Mouse (Mus musculus): ENCODE data around the gene Hyal1. TPM values are rescaled to one million over a fixed set of nuclear protein-coding genes. Genes with fewer than 3 reads are reported as not detected.

Hyal1 gene
- polyA plus RNA-seq, 1 experiment from 2014 or later: 6.2 TPM

DNA sequence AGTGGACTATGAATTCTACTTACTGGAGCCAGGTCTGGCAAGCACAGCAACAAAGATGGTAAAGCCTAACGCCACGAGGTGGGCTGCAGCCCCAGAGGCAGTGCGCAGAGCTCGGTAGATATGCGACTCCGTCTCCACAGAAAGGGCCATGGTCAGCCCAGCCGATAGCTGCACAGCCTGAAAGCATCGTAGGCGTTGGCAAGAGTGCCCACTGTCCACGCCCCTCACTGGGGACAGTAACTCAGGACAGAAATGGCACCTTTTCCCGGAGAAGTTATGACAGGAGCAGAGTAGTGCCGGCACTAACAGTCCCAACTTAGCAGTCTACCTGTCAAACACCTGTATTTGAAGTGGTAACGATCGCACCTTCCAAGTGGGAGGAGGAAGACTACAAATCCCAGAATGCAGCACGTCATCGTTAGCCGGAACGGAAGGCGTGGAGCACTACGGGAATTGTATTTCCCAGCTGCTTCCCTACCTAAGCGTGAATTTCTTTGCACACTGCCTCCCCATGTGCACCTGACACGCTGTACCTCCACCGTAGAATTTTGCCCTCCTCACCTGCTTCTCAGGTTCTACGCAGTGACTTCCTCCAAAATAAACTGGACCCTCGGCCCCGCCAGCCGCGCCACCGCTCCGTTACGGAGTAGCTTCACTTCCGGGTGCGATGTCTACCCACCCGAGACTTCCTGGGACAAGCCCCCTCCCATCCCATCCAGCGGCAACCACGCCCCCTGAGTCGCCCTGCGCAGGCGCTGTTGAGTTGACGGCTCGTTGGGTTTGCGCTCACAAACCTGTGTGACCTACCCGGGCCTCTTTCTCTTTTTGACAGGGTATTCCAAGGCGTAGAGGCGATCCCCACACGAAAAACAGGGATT lies 35.0 kb upstream of the Hyal1 start, which contains the start of the genes Cyb561d2 and Nprl2:
Gene Cyb561d2, minus strand, starts transcription at position 720 of the 878 bp plus-strand sequence.
Gene Nprl2, plus strand, starts transcription at position 753 of the 878 bp plus-strand sequence.
- peak within 1 kb of the TSS; percentile 95 for H3K4me2 ChIP-seq (ENCODE audit: low read depth, low read length, severe bottlenecking)
- DNase-seq (ENCODE audit: low spot score): peak; percentile 96
- ATAC-seq (replicated peaks; ENCODE audit: low FRiP score): peak; percentile 83
- peaks cover 9% of the 10 kb centered on the region for H3K4me1 ChIP-seq (replicated peaks; ENCODE audit: control insufficient read depth, insufficient read depth, low read length)
- H3K4me3 ChIP-seq (ENCODE audit: low read depth, low read length): peak within 1 kb of the TSS; percentile 63
- peak within 1 kb of the TSS; percentile 66 for H3K9ac ChIP-seq (ENCODE audit: low read length)
- no peak within 1 kb of the TSS for H3K27ac ChIP-seq (ENCODE audit: low read depth, low read length)
- no peaks in the 10 kb centered on the region for H3K27me3 ChIP-seq (ENCODE audit: control insufficient read depth, insufficient read depth, low read length)
- H3K36me3 ChIP-seq (ENCODE audit: control insufficient read depth, insufficient read depth, low read length): peaks cover 7% of the 10 kb centered on the region
- WGBS: 1% methylated on average over 46 of the region's 46 CpGs
- H3K9me3 ChIP-seq (ENCODE audit: control insufficient read depth, low read length): no peaks in the 10 kb centered on the region

DNA sequence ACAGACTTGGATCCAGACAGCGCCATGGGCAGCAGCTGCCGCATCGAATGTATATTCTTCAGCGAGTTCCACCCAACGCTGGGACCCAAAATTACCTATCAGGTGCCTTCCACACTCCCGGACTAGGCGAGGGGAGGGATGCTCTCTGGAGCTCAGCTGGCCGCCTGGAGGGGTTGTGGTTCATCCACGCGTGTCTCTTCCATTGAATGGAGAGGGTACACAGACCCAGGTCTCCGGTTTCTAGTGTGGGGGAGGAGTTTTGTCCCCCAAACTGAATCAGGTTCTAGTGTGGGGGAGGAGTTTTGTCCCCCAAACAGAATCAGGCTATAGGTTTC lies 34.4 kb upstream of the Hyal1 start:
- ATAC-seq (replicated peaks; ENCODE audit: low FRiP score): peak; percentile 14; the same call in 1 of the 2 replicates
- Histone ChIP-seq H3K27me3 (ENCODE audit: control insufficient read depth, insufficient read depth, low read length) (no peaks in the 10 kb centered on the region), H3K4me1 (replicated peaks; ENCODE audit: control insufficient read depth, insufficient read depth, low read length) (peaks cover 11% of the 10 kb centered on the region; the same call in 1 of the 2 replicates), H3K27ac (ENCODE audit: low read depth, low read length) (no peak overlapping the region), H3K9ac (ENCODE audit: low read length) (peak overlapping the region; percentile 66), H3K36me3 (ENCODE audit: control insufficient read depth, insufficient read depth, low read length) (peaks cover 7% of the 10 kb centered on the region), H3K4me3 (ENCODE audit: low read depth, low read length) (peak overlapping the region; percentile 63), H3K9me3 (ENCODE audit: control insufficient read depth, low read length) (no peaks in the 10 kb centered on the region), H3K4me2 (ENCODE audit: low read depth, low read length, severe bottlenecking) (peak overlapping the region; percentile 95)
- DNase-seq (ENCODE audit: low spot score): no peak
- WGBS: 1% methylated on average over 11 of the region's 11 CpGs

DNA sequence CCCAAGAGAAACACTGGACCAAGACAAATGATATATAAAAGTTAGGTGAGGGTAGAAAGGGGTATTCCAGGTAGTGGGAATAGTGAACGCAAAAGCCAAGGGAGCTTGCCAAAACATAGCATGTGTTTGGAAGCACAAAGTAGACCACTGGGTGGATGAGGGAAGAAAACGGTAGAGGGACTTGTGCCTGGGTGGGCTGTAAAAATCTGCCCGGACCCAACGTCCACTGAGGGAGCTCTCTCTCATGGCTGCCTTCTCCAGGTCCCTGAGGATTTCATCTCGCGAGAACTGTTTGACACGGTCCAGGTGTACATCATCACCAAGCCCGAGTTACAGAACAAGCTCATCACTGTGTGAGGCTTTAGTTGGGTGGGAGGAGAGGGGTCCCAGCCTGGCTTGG lies 34.0 kb upstream of the Hyal1 start:
- WGBS: 47% methylated on average over 8 of the region's 8 CpGs

DNA sequence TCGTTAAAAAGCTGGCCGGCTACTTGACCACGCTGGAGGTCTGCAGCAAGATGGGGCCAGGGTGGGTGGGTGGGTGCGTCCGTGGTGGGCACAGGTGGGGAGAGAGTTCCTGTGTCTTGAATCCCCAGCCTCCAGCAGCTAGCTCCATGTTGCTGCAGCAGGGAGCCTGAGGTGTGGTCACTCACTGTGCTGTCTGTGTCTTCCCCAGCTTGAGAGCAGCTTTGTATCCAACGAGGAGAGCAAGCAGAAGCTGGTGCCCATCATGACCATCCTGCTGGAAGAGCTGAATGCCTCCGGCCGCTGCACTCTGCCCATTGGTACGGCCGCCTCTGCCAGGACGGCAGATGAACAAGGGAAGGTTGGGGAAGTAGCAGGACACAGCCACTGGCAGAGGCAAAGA lies 33.4 kb upstream of the Hyal1 start:
- Histone ChIP-seq H3K4me1 (replicated peaks; ENCODE audit: control insufficient read depth, insufficient read depth, low read length) (peaks cover 14% of the 10 kb centered on the region; the same call in 1 of the 2 replicates), H3K4me2 (ENCODE audit: low read depth, low read length, severe bottlenecking) (no peak overlapping the region), H3K4me3 (ENCODE audit: low read depth, low read length) (no peak overlapping the region), H3K9me3 (ENCODE audit: control insufficient read depth, low read length) (no peaks in the 10 kb centered on the region), H3K27me3 (ENCODE audit: control insufficient read depth, insufficient read depth, low read length) (no peaks in the 10 kb centered on the region), H3K27ac (ENCODE audit: low read depth, low read length) (no peak overlapping the region), H3K36me3 (ENCODE audit: control insufficient read depth, insufficient read depth, low read length) (peaks cover 4% of the 10 kb centered on the region; the same call in 1 of the 2 replicates), H3K9ac (ENCODE audit: low read length) (no peak overlapping the region)
- WGBS: 88% methylated on average over 11 of the region's 11 CpGs
- ATAC-seq (replicated peaks; ENCODE audit: low FRiP score) (no peak), DNase-seq (ENCODE audit: low spot score) (no peak)

More for the DNA sequence above, 34.0 kb upstream of the Hyal1 start:
- peak overlapping the region; percentile 66; the same call in 1 of the 2 replicates for H3K9ac ChIP-seq (ENCODE audit: low read length)
- H3K27me3 ChIP-seq (ENCODE audit: control insufficient read depth, insufficient read depth, low read length): no peaks in the 10 kb centered on the region
- peaks cover 14% of the 10 kb centered on the region; the same call in 1 of the 2 replicates for H3K4me1 ChIP-seq (replicated peaks; ENCODE audit: control insufficient read depth, insufficient read depth, low read length)
- no peak overlapping the region for H3K27ac ChIP-seq (ENCODE audit: low read depth, low read length)
- H3K4me2 ChIP-seq (ENCODE audit: low read depth, low read length, severe bottlenecking): peak overlapping the region; percentile 95
- H3K36me3 ChIP-seq (ENCODE audit: control insufficient read depth, insufficient read depth, low read length): peaks cover 7% of the 10 kb centered on the region
- H3K9me3 ChIP-seq (ENCODE audit: control insufficient read depth, low read length): no peaks in the 10 kb centered on the region
- peak overlapping the region; percentile 63 for H3K4me3 ChIP-seq (ENCODE audit: low read depth, low read length)
- ATAC-seq (replicated peaks; ENCODE audit: low FRiP score): no peak
- DNase-seq (ENCODE audit: low spot score): no peak

DNA sequence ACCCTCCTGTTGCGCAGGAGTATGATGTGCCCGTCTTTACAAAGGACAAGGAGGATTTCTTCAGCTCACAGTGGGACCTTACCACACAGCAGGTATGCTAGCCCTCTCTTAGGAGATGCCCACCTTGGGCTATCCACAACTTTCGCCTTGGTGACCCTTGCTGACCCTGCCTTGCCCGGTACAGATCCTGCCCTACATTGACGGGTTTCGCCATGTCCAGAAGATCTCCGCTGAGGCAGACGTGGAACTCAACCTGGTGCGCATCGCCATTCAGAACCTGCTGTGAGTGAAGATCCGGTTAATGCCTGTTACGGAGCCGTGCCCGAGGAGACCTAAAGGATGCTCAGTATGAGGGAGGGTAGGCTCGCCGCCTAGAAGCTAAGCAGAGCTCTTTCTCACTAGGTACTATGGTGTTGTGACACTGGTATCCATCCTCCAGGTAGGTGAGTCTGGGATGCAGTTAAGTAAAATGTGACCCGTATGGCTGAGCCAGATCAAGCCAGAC lies 32.5 kb upstream of the Hyal1 start:
- H3K27ac ChIP-seq (ENCODE audit: low read depth, low read length): no peak overlapping the region
- no peaks in the 10 kb centered on the region for H3K36me3 ChIP-seq (ENCODE audit: control insufficient read depth, insufficient read depth, low read length)
- no peak overlapping the region for H3K4me2 ChIP-seq (ENCODE audit: low read depth, low read length, severe bottlenecking)
- H3K4me3 ChIP-seq (ENCODE audit: low read depth, low read length): no peak overlapping the region
- ATAC-seq (replicated peaks; ENCODE audit: low FRiP score) (no peak), DNase-seq (ENCODE audit: low spot score) (no peak)
- no peak overlapping the region for H3K9ac ChIP-seq (ENCODE audit: low read length)
- no peaks in the 10 kb centered on the region for H3K9me3 ChIP-seq (ENCODE audit: control insufficient read depth, low read length)
- H3K27me3 ChIP-seq (ENCODE audit: control insufficient read depth, insufficient read depth, low read length): no peaks in the 10 kb centered on the region
- H3K4me1 ChIP-seq (replicated peaks; ENCODE audit: control insufficient read depth, insufficient read depth, low read length): peaks cover 14% of the 10 kb centered on the region; the same call in 1 of the 2 replicates
- WGBS: 95% methylated on average over 17 of the region's 17 CpGs

DNA sequence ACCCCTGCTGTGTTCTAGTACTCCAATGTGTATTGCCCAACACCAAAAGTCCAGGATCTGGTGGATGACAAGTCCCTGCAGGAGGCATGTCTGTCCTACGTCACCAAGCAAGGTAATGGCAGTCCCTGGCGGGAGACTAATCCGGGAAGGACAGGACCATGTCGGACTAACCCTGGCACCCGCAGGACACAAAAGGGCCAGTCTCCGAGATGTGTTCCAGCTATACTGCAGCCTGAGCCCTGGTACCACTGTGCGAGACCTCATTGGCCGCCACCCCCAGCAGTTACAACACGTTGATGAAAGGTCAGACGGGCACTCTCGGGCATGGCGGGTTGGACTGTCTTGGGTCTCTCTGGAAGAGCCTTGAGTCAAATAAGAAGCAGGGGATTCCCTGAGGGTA lies 32.0 kb upstream of the Hyal1 start:
- Histone ChIP-seq H3K36me3 (ENCODE audit: control insufficient read depth, insufficient read depth, low read length) (no peaks in the 10 kb centered on the region), H3K27ac (ENCODE audit: low read depth, low read length) (no peak overlapping the region), H3K4me3 (ENCODE audit: low read depth, low read length) (no peak overlapping the region), H3K27me3 (ENCODE audit: control insufficient read depth, insufficient read depth, low read length) (no peaks in the 10 kb centered on the region), H3K9ac (ENCODE audit: low read length) (no peak overlapping the region), H3K4me2 (ENCODE audit: low read depth, low read length, severe bottlenecking) (no peak overlapping the region), H3K9me3 (ENCODE audit: control insufficient read depth, low read length) (no peaks in the 10 kb centered on the region), H3K4me1 (replicated peaks; ENCODE audit: control insufficient read depth, insufficient read depth, low read length) (peaks cover 14% of the 10 kb centered on the region; the same call in 1 of the 2 replicates)
- WGBS: 94% methylated on average over 12 of the region's 12 CpGs
- ATAC-seq (replicated peaks; ENCODE audit: low FRiP score) (no peak), DNase-seq (ENCODE audit: low spot score) (no peak)

DNA sequence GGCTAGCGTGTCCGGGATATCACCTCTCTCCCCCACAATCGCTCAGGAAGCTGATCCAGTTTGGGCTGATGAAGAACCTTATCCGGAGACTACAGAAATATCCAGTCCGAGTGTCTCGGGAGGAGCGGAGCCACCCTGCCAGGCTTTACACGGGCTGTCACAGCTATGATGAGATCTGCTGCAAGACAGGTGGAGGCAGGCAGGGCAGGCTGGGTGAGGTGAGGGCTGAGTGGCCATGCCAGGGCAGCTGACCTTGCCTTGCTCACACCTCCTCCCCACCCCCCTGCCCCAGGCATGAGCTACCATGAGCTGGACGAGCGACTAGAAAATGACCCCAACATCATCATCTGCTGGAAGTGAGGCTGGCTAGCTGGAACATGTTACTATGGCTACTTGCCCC lies 31.5 kb upstream of the Hyal1 start:
- ATAC-seq (replicated peaks; ENCODE audit: low FRiP score) (no peak), DNase-seq (ENCODE audit: low spot score) (no peak)
- no peak overlapping the region for H3K4me2 ChIP-seq (ENCODE audit: low read depth, low read length, severe bottlenecking)
- H3K9me3 ChIP-seq (ENCODE audit: control insufficient read depth, low read length): no peaks in the 10 kb centered on the region
- H3K27me3 ChIP-seq (ENCODE audit: control insufficient read depth, insufficient read depth, low read length): peaks cover 3% of the 10 kb centered on the region
- H3K4me1 ChIP-seq (replicated peaks; ENCODE audit: control insufficient read depth, insufficient read depth, low read length): peaks cover 14% of the 10 kb centered on the region; the same call in 1 of the 2 replicates
- no peak overlapping the region for H3K27ac ChIP-seq (ENCODE audit: low read depth, low read length)
- 86% methylated on average over 10 of the region's 10 CpGs for WGBS
- no peaks in the 10 kb centered on the region for H3K36me3 ChIP-seq (ENCODE audit: control insufficient read depth, insufficient read depth, low read length)
- H3K9ac ChIP-seq (ENCODE audit: low read length): no peak overlapping the region
- no peak overlapping the region for H3K4me3 ChIP-seq (ENCODE audit: low read depth, low read length)

DNA sequence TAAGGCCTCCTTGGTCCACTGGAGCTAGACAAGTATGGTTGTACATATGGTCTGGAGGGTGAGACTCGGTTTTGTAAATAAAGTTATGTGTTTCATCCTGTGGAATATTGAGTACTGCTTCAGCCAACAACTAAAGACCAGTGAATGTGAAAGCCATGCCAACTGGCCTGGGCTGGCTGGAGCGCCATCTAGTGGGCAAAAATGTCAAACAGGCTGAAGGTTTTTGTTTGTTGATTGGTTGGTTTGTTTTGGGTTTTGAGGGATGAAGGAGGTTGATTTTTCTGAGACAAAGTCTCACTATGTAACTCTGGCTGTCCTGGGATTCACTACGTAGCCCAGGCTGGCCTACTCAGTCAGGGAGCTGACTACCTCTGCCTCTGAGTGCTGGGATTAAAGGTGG lies 31.1 kb upstream of the Hyal1 start:
- Histone ChIP-seq H3K27me3 (ENCODE audit: control insufficient read depth, insufficient read depth, low read length) (peaks cover 7% of the 10 kb centered on the region), H3K27ac (ENCODE audit: low read depth, low read length) (no peak overlapping the region), H3K9ac (ENCODE audit: low read length) (no peak overlapping the region), H3K4me2 (ENCODE audit: low read depth, low read length, severe bottlenecking) (no peak overlapping the region), H3K9me3 (ENCODE audit: control insufficient read depth, low read length) (no peaks in the 10 kb centered on the region), H3K36me3 (ENCODE audit: control insufficient read depth, insufficient read depth, low read length) (no peaks in the 10 kb centered on the region), H3K4me1 (replicated peaks; ENCODE audit: control insufficient read depth, insufficient read depth, low read length) (peaks cover 14% of the 10 kb centered on the region; the same call in 1 of the 2 replicates), H3K4me3 (ENCODE audit: low read depth, low read length) (no peak overlapping the region)
- 2% methylated on average over 3 of the region's 3 CpGs for WGBS
- ATAC-seq (replicated peaks; ENCODE audit: low FRiP score): no peak
- peak; percentile 89 for DNase-seq (ENCODE audit: low spot score)

All from forebrain, embryonic 11.5 days (tissue).